Mouse (Mus musculus) left cerebral cortex, adult 2 months (tissue): ENCODE data around the gene Prkaca. TPM values are rescaled to one million over a fixed set of nuclear protein-coding genes. Genes with fewer than 3 reads are reported as not detected.

Source experiments
- DNase-seq, 2 experiments: peaks; one replicate each; pipeline ENCODE4 v3.0.0; 2021 to 2022; ENCODE audit warnings: low spot score in 2 of 2, mixed read lengths in 1 of 2; ENCODE audit errors: extremely low spot score in 1 of 2
- H3K27ac ChIP-seq: fragments of 200-600 bp; 2 replicates; pipeline ENCODE4 v1.8.1; 2022
- H3K4me3 ChIP-seq: fragments of 200-600 bp; 2 replicates; pipeline ENCODE4 v1.8.1; 2022
- CTCF ChIP-seq: fragments of 200-600 bp; IDR thresholded peaks from 2 replicates; pipeline ENCODE4 v1.8.1; 2022; ENCODE audit warnings: antibody characterized with exemption, mild to moderate bottlenecking, moderate library complexity
- intact Hi-C: fragments of 180-260 bp; cut with DNase I; formaldehyde crosslinking; loops from one replicate; pipeline ENCODE4 v1.15.1; 2025
- total RNA-seq, 2 experiments: library from RNA; stranded (reverse); gene quantifications; 2 replicates each; pipeline ENCODE4 v1.2.3; 2021

The Prkaca gene
- total RNA-seq, 2 experiments from 2014 or later = 236 to 250 TPM

DNA sequence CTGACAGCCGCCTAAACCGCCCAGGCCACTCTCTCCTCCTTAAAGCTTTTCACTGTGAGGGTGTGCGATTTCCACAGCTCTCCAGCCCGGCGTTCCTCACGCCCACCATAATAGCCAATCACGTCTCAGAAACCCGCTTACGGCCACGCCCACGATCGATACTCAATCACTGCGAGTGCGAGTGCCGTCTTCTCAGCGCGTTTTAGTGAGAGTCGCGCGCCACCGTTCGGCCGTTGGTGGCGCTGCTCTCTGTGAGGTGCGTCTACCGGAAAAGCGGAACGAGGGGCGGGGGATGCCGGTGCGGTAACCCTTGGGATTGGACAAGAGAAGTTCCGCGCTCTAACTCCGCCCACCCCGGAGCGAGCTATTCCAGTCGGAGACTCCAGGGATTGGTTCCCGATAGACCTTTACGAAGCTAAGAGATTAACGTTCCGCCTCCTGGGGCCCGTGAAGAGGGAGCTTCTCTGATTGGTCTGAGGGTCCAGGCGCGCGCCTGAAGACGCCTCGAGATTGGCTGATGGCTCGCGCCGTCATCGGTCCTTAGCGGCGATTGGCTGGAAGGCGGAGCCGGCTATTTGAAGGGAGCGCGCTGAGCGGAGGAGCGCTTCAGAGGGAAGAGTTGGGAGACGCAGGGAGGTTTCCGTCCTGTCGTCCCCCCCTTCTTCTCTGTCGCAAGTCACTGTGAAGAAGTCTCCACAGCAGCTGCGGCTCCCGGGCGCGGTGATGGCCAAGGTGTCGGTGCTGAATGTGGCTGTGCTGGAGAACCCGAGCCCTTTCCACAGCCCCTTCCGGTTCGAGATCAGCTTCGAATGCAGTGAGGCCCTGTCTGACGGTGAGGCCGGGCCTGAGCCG is 17.5 kb upstream of the Prkaca start, which contains the start of the genes Gm10644 and Asf1b:
Gene Gm10644, minus strand, starts transcription at position 100 of the 852 bp plus-strand sequence.
Gene Asf1b, plus strand, starts transcription at position 402 of the 852 bp plus-strand sequence.
- Histone ChIP-seq H3K27ac (peak within 1 kb of the TSS; percentile 60; the same call in 1 of the 2 replicates), H3K4me3 (peak within 1 kb of the TSS; percentile 55)
- peak; percentile 85 for TF ChIP-seq CTCF
- DNase-seq = peak; percentile 93 to 98
- intact Hi-C loops = loop anchor here (1.0 to 5.0 kb wide), 6 partner anchors 17 to 303 kb away; partner anchors contain the start of genes Gipc1, Prkaca and Samd1

DNA sequence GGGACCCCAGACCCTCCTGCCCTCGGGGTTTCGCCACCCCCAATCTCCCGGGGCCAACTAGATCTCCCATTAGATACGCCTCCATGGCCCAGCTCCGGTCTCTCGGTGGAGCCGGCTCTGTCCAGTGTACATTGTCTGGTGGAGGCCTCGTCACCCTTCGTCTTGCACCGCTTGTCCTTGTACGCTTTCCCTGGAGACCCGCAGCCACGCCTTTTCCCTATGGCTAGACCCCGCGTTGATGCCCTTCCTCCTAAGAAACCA is 16.9 kb upstream of the Prkaca start:
- H3K27ac ChIP-seq = no peak overlapping the region
- no peak for DNase-seq
- intact Hi-C loops = loop anchor here (1.0 to 5.0 kb wide), 6 partner anchors 16 to 304 kb away; partner anchors contain the start of genes Gipc1, Prkaca and Samd1
- TF ChIP-seq CTCF = no peak
- peak overlapping the region; percentile 55 for H3K4me3 ChIP-seq

GRCm38 (mm10) chr8:83956789-83957188 is 16.0 kb upstream of the Prkaca start:
- Histone ChIP-seq H3K27ac (no peak overlapping the region), H3K4me3 (no peak overlapping the region)
- DNase-seq = no peak
- intact Hi-C loops = loop anchor here (5.0 kb wide), 1 partner anchor 304 kb away; the partner anchor contains the start of gene Gipc1
- peak; percentile 24 for TF ChIP-seq CTCF

- no peak overlapping the region for H3K4me3 ChIP-seq
- H3K27ac ChIP-seq = no peak overlapping the region
- DNase-seq = no peak
- intact Hi-C loops = no loop called here
- no peak for TF ChIP-seq CTCF
Measured at GRCm38 (mm10) chr8:83964015-83964765, 8.6 kb upstream of the Prkaca start.

GRCm38 (mm10) chr8:83967701-83968100 is 5.1 kb upstream of the Prkaca start:
- no peak overlapping the region for H3K27ac ChIP-seq
- H3K4me3 ChIP-seq = no peak overlapping the region
- no peak for TF ChIP-seq CTCF
- no peak for DNase-seq
- intact Hi-C loops = loop anchor here (5.0 kb wide), 1 partner anchor 230 kb away; no protein-coding TSS in a partner anchor

DNA sequence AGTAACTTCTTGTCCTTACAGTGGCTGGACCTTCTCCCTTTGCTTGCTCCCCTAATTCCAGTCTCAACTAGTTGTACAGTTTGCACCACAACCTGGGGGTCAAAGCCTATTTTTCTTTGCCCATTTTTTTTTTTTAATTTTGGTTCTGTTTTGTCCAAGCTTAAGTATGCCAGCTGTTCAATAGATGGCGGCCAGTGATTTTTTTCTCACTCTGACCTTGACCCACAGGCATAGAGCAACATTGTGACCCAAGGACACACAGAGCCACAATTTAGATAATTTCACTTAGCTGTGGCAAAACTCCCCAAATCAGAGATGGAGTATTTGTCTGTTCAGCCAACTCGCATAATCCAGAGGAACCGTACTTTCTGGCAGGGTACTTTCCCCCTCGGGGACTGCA is 1.7 kb upstream of the Prkaca start:
- no peak for TF ChIP-seq CTCF
- Histone ChIP-seq H3K4me3 (no peak overlapping the region), H3K27ac (no peak overlapping the region)
- no peak for DNase-seq
- intact Hi-C loops = no loop called here

DNA sequence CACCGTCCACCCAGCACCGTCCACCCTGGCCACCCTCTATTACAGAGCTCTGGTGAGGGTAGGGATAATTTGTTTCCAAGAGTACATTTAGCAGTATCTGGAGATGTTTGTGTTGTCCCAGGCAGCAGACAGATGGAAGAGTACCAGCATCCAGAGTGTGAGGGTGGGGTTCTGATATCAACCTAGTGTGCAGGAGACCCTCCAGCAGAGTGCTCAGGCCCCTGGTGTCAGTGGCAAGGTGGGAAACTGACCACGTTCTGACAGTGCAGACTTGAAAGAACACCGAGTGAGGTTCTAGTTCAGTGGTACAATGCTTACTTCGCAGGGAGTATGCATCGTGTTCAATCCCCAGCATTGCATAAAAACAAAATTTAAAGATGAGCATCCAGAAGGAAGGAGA is 1.1 kb upstream of the Prkaca start:
- no peak for DNase-seq
- Histone ChIP-seq H3K27ac (no peak overlapping the region), H3K4me3 (peak overlapping the region; percentile 64)
- intact Hi-C loops = loop anchor here (1.0 kb wide), 1 partner anchor 16 kb away; the partner anchor contains the start of genes Asf1b and Gm10644
- TF ChIP-seq CTCF = no peak

GRCm38 (mm10) chr8:83973161-83974031 is 603 bp downstream of the Prkaca start:
- intact Hi-C loops = no loop called here
- no peak for DNase-seq
- H3K27ac ChIP-seq = peak overlapping the region; percentile 81
- no peak for TF ChIP-seq CTCF
- peak overlapping the region; percentile 64 for H3K4me3 ChIP-seq

- Histone ChIP-seq H3K4me3 (peak overlapping the region; percentile 64), H3K27ac (no peak overlapping the region)
- no peak for TF ChIP-seq CTCF
- intact Hi-C loops = no loop called here
- no peak for DNase-seq
Measured at GRCm38 (mm10) chr8:83974521-83974920, 1.7 kb downstream of the Prkaca start.

DNA sequence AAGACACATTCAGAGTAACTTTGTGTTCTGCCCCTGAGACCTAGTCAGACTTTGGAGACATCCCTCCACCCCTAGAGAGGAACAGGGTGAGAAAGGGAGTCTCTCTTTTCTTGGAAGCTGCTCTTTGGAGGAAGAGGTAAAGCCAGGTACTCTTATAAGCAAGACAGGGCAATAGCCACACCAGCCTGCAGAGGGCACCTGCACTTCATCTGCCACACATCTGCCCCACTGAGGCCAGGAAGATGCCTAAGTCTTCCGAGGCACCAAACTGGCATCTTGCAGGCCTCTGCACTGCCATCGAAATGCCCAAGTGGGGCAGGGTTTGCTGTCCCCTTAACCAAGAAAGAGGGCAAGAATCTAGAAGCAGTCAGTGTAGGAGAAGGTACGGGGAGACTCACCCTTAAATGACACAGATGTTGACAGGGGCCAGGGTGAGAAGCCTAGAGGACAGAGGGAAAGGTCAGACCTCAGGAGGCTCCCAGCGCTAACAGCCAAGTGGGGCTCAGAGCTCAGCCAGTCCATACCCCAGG is 3.4 kb downstream of the Prkaca start:
- no peak for DNase-seq
- Histone ChIP-seq H3K27ac (no peak overlapping the region), H3K4me3 (no peak overlapping the region)
- TF ChIP-seq CTCF = peak; percentile 47
- intact Hi-C loops = loop anchor here (2.0 kb wide), 1 partner anchor 19 kb away; no protein-coding TSS in a partner anchor
